Mouse (Mus musculus) retina, postnatal 1 day (tissue): ENCODE measurements around the gene Chid1.
"Not testable (repeated sequence)": the region's sequence is repeated elsewhere in the genome, so short reads cannot be mapped to it uniquely, and the experiment has no call there.

Experiments used
- DNase-seq: peaks from one replicate; pipeline ENCODE4 v3.0.0-alpha.2; 2012

Chid1 gene

GRCm38 (mm10) chr7:141458661-141459060 is 81.0 kb downstream of the Chid1 start:
- DNase-seq, result no peak

GRCm38 (mm10) chr7:141457986-141458660 is 81.5 kb downstream of the Chid1 start:
- DNase-seq, result peak; percentile 58

GRCm38 (mm10) chr7:141457236-141457635 is 82.4 kb downstream of the Chid1 start:
- DNase-seq, result no peak

- no peak for DNase-seq
Observed at GRCm38 (mm10) chr7:141456739-141457138, 82.9 kb downstream of the Chid1 start.

GRCm38 (mm10) chr7:141455610-141456314 is 83.9 kb downstream of the Chid1 start:
- DNase-seq, result peak; percentile 85

- DNase-seq, result peak; percentile 96
Observed at GRCm38 (mm10) chr7:141454967-141455551, 84.6 kb downstream of the Chid1 start, which contains the start of gene Pnpla2. Pnpla2 (plus strand) TSS chr7:141455198.

- no peak for DNase-seq
Observed at GRCm38 (mm10) chr7:141453636-141454035, 86.0 kb downstream of the Chid1 start.

GRCm38 (mm10) chr7:141451928-141452327 is 87.7 kb downstream of the Chid1 start:
- no peak for DNase-seq

GRCm38 (mm10) chr7:141447110-141447991 is 92.3 kb downstream of the Chid1 start, which contains the start of gene Rplp2:
Rplp2 (plus strand) TSS chr7:141447370.
- peak; percentile 97 for DNase-seq

GRCm38 (mm10) chr7:141446374-141446773 is 93.3 kb downstream of the Chid1 start:
- DNase-seq, result not testable (repeated sequence)

- peak; percentile 83 for DNase-seq
Observed at GRCm38 (mm10) chr7:141443828-141444237, 95.8 kb downstream of the Chid1 start, which contains the start of gene Pidd1. Pidd1 (minus strand) TSS chr7:141444025.
